Mouse (Mus musculus) gastrocnemius, adult 2 months (tissue): ENCODE measurements around the gene Herc2. TPM values are rescaled to one million over a fixed set of nuclear protein-coding genes. Genes with fewer than 3 reads are reported as not detected.

Experiments used
- DNase-seq: peaks from one replicate; pipeline ENCODE4 v3.0.0; 2022
- H3K27ac ChIP-seq: fragments of 200-600 bp; 2 replicates; pipeline ENCODE4 v1.8.1; 2022; ENCODE audit warnings: mild to moderate bottlenecking
- H3K4me3 ChIP-seq: fragments of 200-600 bp; 2 replicates; pipeline ENCODE4 v1.8.1; 2022; ENCODE audit warnings: mild to moderate bottlenecking, moderate library complexity
- CTCF ChIP-seq: fragments of 200-600 bp; IDR thresholded peaks from 2 replicates; pipeline ENCODE4 v1.8.1; 2022; ENCODE audit warnings: antibody characterized with exemption, mild to moderate bottlenecking, moderate library complexity
- intact Hi-C: fragments of 180-260 bp; cut with DNase I; formaldehyde crosslinking; loops from one replicate; pipeline ENCODE4 v1.15.1; 2025
- total RNA-seq, 2 experiments: library from RNA; stranded (reverse); gene quantifications; 2 replicates each; pipeline ENCODE4 v1.2.3; 2021

The Herc2 gene
- total RNA-seq, 2 experiments from 2014 or later, result 44.5 to 63.8 TPM

DNA sequence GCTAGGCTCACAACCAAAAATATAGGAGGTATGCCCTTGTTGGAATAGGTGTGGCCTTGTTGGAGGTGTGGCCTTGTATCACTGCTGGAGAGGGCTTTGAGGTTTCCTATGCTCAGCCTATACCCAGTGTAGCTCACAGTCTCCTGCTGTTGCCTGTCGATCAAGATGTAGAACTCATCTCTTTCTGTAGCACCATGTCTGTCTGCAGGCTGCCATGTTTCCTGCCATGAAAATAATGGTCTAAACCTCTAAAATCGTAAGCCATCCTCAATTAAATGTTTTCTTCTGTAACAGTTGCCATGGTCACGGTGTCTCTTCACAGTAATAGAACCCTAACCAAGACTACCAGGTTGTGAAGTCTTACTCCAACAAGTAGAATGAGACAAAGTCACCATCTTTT is 26.4 kb upstream of the Herc2 start:
- no peak for DNase-seq
- TF ChIP-seq CTCF, result no peak

DNA sequence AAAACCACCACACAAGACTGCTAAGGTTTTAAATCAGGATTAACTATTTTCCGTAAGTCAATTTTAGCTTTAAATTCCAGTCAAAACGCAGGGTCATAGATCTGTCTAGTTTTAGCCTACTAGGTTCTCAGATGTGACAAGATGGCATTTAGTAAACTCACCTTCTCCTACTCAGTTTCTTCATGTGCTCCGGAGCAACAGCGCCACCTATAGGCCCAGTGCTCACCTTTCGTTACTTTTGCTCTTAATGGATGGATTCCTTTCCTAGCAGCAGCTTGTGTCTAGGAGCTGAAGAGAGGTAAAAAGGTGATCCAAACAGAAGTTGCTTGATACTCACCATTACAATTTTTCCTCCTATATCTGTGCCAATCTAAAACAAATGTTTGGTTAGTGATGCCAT is 7.6 kb upstream of the Herc2 start:
- intact Hi-C loops, result loop anchor here (5.0 to 10.0 kb wide), 2 partner anchors 80 to 248 kb away; partner anchors contain the start of genes Nipa2 and Tubgcp5
- TF ChIP-seq CTCF, result peak; percentile 86

More for the DNA sequence above, 26.4 kb upstream of the Herc2 start:
- H3K4me3 ChIP-seq, result no peak overlapping the region
- intact Hi-C loops, result no loop called here
- no peak overlapping the region for H3K27ac ChIP-seq

DNA sequence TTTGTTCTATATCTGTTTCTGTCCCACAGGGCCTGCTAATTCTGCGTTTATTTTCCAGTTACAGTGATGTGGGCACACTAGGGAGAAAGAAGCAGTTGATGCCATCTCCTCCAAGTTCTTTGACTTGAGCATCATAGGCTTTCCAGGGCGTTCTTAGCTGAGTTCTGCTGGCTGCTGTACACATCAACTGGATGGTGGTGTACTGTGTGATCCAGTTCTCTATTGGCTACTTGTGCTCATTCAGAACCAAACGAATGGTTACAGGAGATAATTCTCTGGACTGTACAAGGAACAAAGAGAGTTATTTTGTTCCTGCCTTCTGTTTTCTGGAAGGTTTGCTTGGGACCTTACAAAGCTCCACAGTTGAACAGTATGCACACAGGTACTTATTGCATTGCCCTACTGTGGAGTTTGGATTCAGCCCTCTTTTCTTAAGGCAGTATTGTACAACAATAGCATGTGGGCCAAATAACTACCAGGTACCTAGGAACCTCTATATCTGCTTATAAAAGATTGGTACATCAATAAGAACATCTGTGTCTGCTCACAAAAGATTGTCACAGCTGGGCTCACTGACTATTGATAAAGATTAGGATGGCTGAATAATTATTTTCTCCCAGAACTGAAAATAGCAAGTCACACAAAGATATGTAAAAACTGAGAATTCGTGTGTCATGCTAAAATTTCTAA is 6.3 kb upstream of the Herc2 start:
- H3K27ac ChIP-seq, result no peak overlapping the region
- no peak for DNase-seq
- intact Hi-C loops, result loop anchor here (1.0 to 10.0 kb wide), 3 partner anchors 56 to 249 kb away; partner anchors contain the start of genes Nipa2 and Tubgcp5
- no peak overlapping the region for H3K4me3 ChIP-seq
- no peak for TF ChIP-seq CTCF

More for the DNA sequence above, 7.6 kb upstream of the Herc2 start:
- DNase-seq, result peak; percentile 83
- no peak overlapping the region for H3K27ac ChIP-seq
- no peak overlapping the region for H3K4me3 ChIP-seq

DNA sequence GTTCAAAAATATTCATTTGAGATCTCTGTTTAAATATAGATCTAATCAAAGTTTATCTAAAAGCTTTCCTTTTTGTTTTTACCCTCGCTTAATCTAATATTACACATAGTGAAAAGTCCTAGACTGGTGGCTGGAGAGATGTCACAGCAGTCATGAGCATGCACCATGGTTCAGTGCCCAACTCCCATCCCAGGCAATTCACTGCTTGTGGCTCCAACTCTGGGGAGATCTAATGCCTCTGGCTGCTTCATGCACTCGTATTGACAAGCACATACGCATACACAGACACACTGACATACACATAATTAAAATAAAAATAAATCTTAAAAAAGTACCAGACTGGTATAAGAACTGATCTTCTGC is 5.7 kb upstream of the Herc2 start:
- H3K4me3 ChIP-seq, result no peak overlapping the region
- no peak overlapping the region for H3K27ac ChIP-seq
- DNase-seq, result no peak
- no peak for TF ChIP-seq CTCF
- intact Hi-C loops, result loop anchor here (5.0 to 10.0 kb wide), 2 partner anchors 82 to 249 kb away; partner anchors contain the start of genes Nipa2 and Tubgcp5

DNA sequence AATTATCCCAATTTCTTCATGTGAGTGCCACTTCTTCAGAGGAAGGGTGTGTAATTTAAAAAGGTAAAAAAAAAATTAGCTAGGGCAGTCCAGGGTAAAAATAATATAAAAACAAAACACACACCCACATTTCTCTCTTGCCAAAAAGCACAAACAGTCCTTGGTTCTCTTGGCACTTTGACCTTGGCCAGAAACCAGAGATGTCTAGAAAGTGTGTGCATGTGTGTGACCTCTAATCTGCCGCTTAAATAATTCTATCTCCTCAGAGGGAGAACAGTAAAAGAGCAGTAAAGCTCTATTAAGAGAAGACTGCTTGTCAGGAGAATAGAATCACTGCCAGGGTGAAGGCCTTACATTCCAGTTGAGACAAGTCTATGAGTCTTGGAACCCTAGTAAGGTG is 2.8 kb upstream of the Herc2 start:
- DNase-seq, result no peak
- H3K4me3 ChIP-seq, result no peak overlapping the region
- no peak for TF ChIP-seq CTCF
- intact Hi-C loops, result loop anchor here (10.0 kb wide), 1 partner anchor 252 kb away; the partner anchor contains the start of gene Tubgcp5
- H3K27ac ChIP-seq, result no peak overlapping the region

DNA sequence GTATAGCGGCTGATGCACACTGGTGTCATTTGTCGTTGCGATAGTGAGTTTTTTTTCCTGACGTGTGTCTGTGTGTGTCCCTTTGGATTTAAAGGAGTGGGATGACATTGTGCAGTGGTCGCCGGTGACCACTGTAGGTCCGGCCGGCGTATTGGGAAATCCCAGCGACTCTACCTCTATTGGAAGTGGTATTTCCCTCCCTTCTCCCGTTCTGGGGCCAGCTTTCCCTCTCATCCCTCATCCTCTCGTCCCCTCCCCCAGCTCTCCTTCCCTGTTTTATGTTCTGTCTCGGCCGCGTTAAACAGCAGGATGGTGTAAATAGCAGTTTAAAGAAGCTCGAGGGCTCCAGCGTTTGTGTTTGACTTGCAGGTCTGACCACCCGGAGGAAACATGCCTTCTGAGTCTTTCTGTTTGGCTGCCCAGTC is 503 bp downstream of the Herc2 start:
- Histone ChIP-seq H3K27ac (peak overlapping the region; percentile 97), H3K4me3 (peak overlapping the region; percentile 78)
- intact Hi-C loops, result no loop called here
- peak; percentile 35 for DNase-seq
- TF ChIP-seq CTCF, result no peak

DNA sequence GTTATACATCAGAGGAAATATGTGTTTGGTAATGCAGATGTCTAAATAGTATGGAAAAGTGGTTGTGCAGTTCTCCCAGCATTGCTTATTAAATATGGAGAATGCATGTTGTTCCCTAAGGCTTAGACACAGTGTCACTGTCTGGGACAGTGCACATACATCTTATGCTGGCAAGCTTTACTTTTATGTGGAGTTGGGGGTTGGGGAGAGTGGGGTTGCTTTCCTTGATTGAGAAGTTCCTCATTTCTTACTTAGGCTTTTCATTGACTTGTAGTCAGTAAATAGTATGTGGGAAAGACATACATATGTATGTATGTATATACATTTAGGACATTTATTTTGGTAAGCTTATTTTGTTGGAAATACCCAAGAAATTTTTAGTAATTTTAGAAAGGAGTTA is 3.0 kb downstream of the Herc2 start:
- intact Hi-C loops, result no loop called here
- no peak overlapping the region for H3K27ac ChIP-seq
- no peak overlapping the region for H3K4me3 ChIP-seq
- TF ChIP-seq CTCF, result no peak
- no peak for DNase-seq

DNA sequence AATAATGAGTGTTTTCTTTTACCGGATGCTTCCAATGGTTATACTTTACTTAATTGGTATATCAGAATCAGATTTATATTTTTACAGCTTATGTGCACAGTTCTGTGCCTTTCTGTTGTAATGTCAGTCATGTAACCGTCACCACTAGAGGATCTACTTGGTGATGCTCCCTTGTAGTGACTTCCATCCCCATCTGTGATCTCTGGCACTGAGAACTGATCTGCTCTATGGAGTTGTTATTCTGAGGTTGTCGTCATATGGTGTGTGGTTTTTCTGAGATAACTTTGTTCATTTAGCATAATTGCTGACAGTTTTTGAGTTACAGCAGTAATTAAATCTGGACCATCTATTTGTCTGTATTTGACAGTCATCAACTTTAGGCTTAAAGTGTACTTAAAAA is 5.3 kb downstream of the Herc2 start:
- Histone ChIP-seq H3K4me3 (no peak overlapping the region), H3K27ac (no peak overlapping the region)
- DNase-seq, result no peak
- no peak for TF ChIP-seq CTCF
- intact Hi-C loops, result no loop called here

DNA sequence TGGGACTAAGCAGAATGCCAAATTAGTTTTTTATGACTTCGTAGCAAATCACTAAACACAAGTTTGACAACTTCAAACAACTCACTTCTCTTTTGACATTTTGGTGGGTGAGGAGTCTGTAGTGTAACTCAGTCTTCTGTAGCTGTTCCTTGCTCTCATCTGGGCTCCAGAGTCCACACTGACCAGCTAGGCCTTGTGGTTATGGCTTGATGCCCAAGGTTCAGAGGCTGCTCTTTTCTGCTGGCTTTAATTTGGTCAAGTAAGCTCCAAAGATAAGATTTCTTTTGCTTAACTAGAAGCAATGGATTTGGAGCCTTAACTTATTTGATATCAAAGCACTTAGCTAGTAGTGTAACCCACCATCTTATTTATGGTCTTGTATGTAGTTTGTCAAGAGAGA is 14.9 kb downstream of the Herc2 start:
- H3K4me3 ChIP-seq, result no peak overlapping the region
- no peak for DNase-seq
- intact Hi-C loops, result no loop called here
- H3K27ac ChIP-seq, result no peak overlapping the region
- TF ChIP-seq CTCF, result no peak

DNA sequence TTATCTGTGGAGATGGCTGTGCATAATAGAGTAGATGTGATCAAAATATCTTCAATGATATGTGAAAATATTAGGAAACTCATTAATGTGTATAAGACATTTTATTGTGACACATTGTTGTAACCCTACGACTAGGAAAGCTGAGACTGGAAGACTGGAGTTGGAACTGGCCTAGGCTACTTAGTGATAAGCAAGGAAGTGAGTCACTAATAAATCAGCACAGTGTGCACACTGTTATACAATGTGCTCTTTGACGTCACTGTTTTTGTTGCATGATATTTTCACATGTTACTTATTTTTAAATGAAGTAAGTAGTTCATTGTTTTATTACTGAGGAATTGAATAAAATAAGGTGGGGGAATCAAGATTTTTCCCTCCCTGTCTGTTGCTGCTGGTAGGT is 16.1 kb downstream of the Herc2 start:
- no peak for TF ChIP-seq CTCF
- intact Hi-C loops, result no loop called here
- DNase-seq, result no peak
- Histone ChIP-seq H3K4me3 (no peak overlapping the region), H3K27ac (peak overlapping the region; percentile 12; the same call in 1 of the 2 replicates)

DNA sequence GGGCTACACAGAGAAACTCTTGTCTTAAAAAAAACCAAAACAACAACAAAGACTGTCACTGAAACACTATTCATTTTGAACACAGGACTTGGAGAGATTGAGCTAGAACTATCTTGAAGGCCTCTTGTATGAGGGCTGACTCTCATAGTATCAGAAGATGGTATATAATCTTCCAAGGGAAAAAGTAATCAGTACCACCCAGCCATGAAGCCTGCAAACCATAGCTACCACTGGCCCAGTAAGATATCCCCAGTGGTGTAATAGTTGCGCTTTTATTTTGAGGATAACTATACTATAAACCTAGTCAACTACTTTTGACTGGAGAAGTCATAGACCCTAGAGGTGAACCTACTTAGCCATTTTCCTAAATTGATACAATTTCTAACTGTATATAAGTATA is 16.6 kb downstream of the Herc2 start:
- DNase-seq, result no peak
- Histone ChIP-seq H3K27ac (peak overlapping the region; percentile 12; the same call in 1 of the 2 replicates), H3K4me3 (no peak overlapping the region)
- intact Hi-C loops, result no loop called here
- no peak for TF ChIP-seq CTCF

DNA sequence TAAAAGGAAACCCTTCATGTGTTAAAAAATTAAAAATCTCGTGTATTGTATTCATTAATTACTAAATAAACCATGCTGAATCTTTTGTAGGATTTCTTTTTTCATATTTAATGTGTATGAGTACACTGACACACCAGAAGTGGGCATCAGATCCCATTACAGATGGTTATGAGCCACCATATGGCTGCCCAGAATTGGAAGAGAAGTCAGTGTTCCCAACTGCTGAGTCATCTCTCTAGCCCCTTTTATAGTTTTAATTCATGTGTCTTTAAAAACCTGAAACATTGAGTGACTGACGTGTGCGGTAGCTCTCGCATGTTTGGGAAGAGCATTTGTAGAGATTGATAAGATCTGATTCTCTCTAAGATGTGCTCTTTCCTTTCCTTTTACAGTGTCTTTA is 21.7 kb downstream of the Herc2 start:
- TF ChIP-seq CTCF, result no peak
- Histone ChIP-seq H3K27ac (no peak overlapping the region), H3K4me3 (no peak overlapping the region)
- intact Hi-C loops, result no loop called here
- no peak for DNase-seq

DNA sequence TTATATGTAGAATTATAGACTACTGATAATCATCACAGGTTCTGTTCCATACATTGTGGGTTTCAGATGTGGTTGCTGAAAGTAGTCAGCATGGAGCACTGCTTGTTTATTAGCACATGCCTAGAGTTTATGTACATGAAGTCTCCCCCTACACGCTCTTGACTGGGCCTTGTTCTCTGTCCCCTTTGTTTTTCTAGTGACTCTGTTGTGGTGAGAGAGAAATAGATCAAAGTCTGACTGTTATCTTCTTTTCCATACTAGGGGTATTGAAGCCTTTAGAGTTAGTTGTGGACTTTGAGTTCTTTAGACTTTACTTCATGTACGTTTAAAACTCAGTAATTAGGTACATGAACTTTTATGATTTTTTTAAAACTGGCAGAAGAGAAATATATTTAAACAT is 33.0 kb downstream of the Herc2 start:
- Histone ChIP-seq H3K4me3 (no peak overlapping the region), H3K27ac (no peak overlapping the region)
- intact Hi-C loops, result no loop called here
- no peak for TF ChIP-seq CTCF
- DNase-seq, result no peak

DNA sequence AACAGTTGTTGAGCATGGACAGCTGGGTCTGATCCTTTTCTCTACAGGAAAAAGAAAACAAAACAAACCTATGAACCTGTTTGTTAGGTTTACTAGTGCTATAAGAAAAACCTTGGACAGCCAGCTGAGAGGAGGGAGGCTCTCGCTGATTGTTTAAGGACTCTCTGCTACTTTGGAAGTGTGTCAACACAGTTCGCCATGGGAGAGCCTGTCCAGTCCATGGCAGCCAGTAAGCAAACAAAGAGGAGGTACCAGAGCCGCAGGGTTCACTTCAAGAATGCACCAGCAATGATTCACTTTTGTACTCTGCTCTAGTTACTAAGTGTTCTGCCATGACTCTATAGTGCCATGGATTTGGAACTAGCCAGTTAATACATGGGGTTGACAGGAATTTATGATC is 39.1 kb downstream of the Herc2 start:
- no peak overlapping the region for H3K4me3 ChIP-seq
- TF ChIP-seq CTCF, result no peak
- intact Hi-C loops, result no loop called here
- H3K27ac ChIP-seq, result no peak overlapping the region
- no peak for DNase-seq
